Mouse (Mus musculus): ENCODE results near the gene Nck1. TPM values are rescaled to one million over a fixed set of nuclear protein-coding genes. Genes with fewer than 3 reads are reported as not detected.

Gene Nck1
- polyA plus RNA-seq, 1 experiment, result 0.13 TPM

- H3K36me3 ChIP-seq (ENCODE audit: control insufficient read depth), result no peaks in the 10 kb centered on the region; the same call in 1 of the 2 replicates
- H3K4me3 ChIP-seq (replicated peaks), result no peak overlapping the region
- H3K27me3 ChIP-seq (ENCODE audit: control insufficient read depth), result no peaks in the 10 kb centered on the region
- TF ChIP-seq TAL1 (IDR thresholded peaks at IDR 0.05; ENCODE audit: low read length), result no peak
- no peak for TF ChIP-seq GATA1 (IDR thresholded peaks at IDR 0.05; ENCODE audit: low read length)
- H3K4me1 ChIP-seq (ENCODE audit: control insufficient read depth), result no peaks in the 10 kb centered on the region
- H3K9me3 ChIP-seq (ENCODE audit: control insufficient read depth, low read length), result no peaks in the 10 kb centered on the region
Observed at GRCm38 (mm10) chr9:100507581-100507980, 38.4 kb downstream of the Nck1 start.

- H3K9me3 ChIP-seq (ENCODE audit: control insufficient read depth, low read length), result no peaks in the 10 kb centered on the region
- H3K4me3 ChIP-seq (replicated peaks), result no peak overlapping the region
- H3K4me1 ChIP-seq (ENCODE audit: control insufficient read depth), result no peaks in the 10 kb centered on the region
- peaks cover 1% of the 10 kb centered on the region for H3K36me3 ChIP-seq (ENCODE audit: control insufficient read depth)
- no peaks in the 10 kb centered on the region for H3K27me3 ChIP-seq (ENCODE audit: control insufficient read depth)
- no peak for TF ChIP-seq TAL1 (IDR thresholded peaks at IDR 0.05; ENCODE audit: low read length)
- TF ChIP-seq GATA1 (IDR thresholded peaks at IDR 0.05; ENCODE audit: low read length), result no peak
Observed at GRCm38 (mm10) chr9:100506652-100507051, 39.3 kb downstream of the Nck1 start.

- H3K36me3 ChIP-seq (ENCODE audit: control insufficient read depth), result peaks cover 2% of the 10 kb centered on the region
- TF ChIP-seq TAL1 (IDR thresholded peaks at IDR 0.05; ENCODE audit: low read length) (no peak), GATA1 (IDR thresholded peaks at IDR 0.05; ENCODE audit: low read length) (no peak)
- no peaks in the 10 kb centered on the region for H3K9me3 ChIP-seq (ENCODE audit: control insufficient read depth, low read length)
- H3K4me3 ChIP-seq (replicated peaks), result no peak overlapping the region
- H3K4me1 ChIP-seq (ENCODE audit: control insufficient read depth), result no peaks in the 10 kb centered on the region
- no peaks in the 10 kb centered on the region for H3K27me3 ChIP-seq (ENCODE audit: control insufficient read depth)
Observed at GRCm38 (mm10) chr9:100505498-100505897, 40.4 kb downstream of the Nck1 start.

GRCm38 (mm10) chr9:100493611-100494261, 52.2 kb downstream of the Nck1 start:
- Histone ChIP-seq H3K9me3 (ENCODE audit: control insufficient read depth, low read length) (no peaks in the 10 kb centered on the region), H3K4me3 (replicated peaks) (no peak overlapping the region), H3K4me1 (ENCODE audit: control insufficient read depth) (no peaks in the 10 kb centered on the region), H3K36me3 (ENCODE audit: control insufficient read depth) (peaks cover 12% of the 10 kb centered on the region), H3K27me3 (ENCODE audit: control insufficient read depth) (no peaks in the 10 kb centered on the region)
- TF ChIP-seq GATA1 (IDR thresholded peaks at IDR 0.05; ENCODE audit: low read length) (no peak), TAL1 (IDR thresholded peaks at IDR 0.05; ENCODE audit: low read length) (no peak)

GRCm38 (mm10) chr9:100491424-100491823, 54.5 kb downstream of the Nck1 start:
- H3K27me3 ChIP-seq (ENCODE audit: control insufficient read depth), result no peaks in the 10 kb centered on the region
- no peaks in the 10 kb centered on the region for H3K9me3 ChIP-seq (ENCODE audit: control insufficient read depth, low read length)
- TF ChIP-seq GATA1 (IDR thresholded peaks at IDR 0.05; ENCODE audit: low read length) (no peak), TAL1 (IDR thresholded peaks at IDR 0.05; ENCODE audit: low read length) (no peak)
- no peak overlapping the region for H3K4me3 ChIP-seq (replicated peaks)
- H3K4me1 ChIP-seq (ENCODE audit: control insufficient read depth), result peaks cover under 1% of the 10 kb centered on the region; the same call in 1 of the 2 replicates
- peaks cover 4% of the 10 kb centered on the region; the same call in 1 of the 2 replicates for H3K36me3 ChIP-seq (ENCODE audit: control insufficient read depth)

- H3K4me1 ChIP-seq (ENCODE audit: control insufficient read depth), result peaks cover 2% of the 10 kb centered on the region; the same call in 1 of the 2 replicates
- H3K36me3 ChIP-seq (ENCODE audit: control insufficient read depth), result peaks cover 2% of the 10 kb centered on the region; the same call in 1 of the 2 replicates
- TF ChIP-seq GATA1 (IDR thresholded peaks at IDR 0.05; ENCODE audit: low read length), result no peak
- TF ChIP-seq TAL1 (IDR thresholded peaks at IDR 0.05; ENCODE audit: low read length), result no peak
- H3K4me3 ChIP-seq (replicated peaks), result no peak overlapping the region
- H3K9me3 ChIP-seq (ENCODE audit: control insufficient read depth, low read length), result no peaks in the 10 kb centered on the region
- no peaks in the 10 kb centered on the region for H3K27me3 ChIP-seq (ENCODE audit: control insufficient read depth)
Observed at GRCm38 (mm10) chr9:100488969-100489368, 57.0 kb downstream of the Nck1 start.

GRCm38 (mm10) chr9:100488056-100488713, 57.7 kb downstream of the Nck1 start:
- Histone ChIP-seq H3K9me3 (ENCODE audit: control insufficient read depth, low read length) (no peaks in the 10 kb centered on the region), H3K27me3 (ENCODE audit: control insufficient read depth) (no peaks in the 10 kb centered on the region), H3K4me1 (ENCODE audit: control insufficient read depth) (peaks cover 2% of the 10 kb centered on the region; the same call in 1 of the 2 replicates), H3K36me3 (ENCODE audit: control insufficient read depth) (no peaks in the 10 kb centered on the region; the same call in 1 of the 2 replicates), H3K4me3 (replicated peaks) (no peak overlapping the region)
- TF ChIP-seq TAL1 (IDR thresholded peaks at IDR 0.05; ENCODE audit: low read length) (no peak), GATA1 (IDR thresholded peaks at IDR 0.05; ENCODE audit: low read length) (no peak)

- H3K27me3 ChIP-seq (ENCODE audit: control insufficient read depth), result no peaks in the 10 kb centered on the region
- H3K9me3 ChIP-seq (ENCODE audit: control insufficient read depth, low read length), result no peaks in the 10 kb centered on the region
- H3K4me1 ChIP-seq (ENCODE audit: control insufficient read depth), result peaks cover 2% of the 10 kb centered on the region; the same call in 1 of the 2 replicates
- H3K36me3 ChIP-seq (ENCODE audit: control insufficient read depth), result no peaks in the 10 kb centered on the region
- no peak within 1 kb of the TSS for H3K4me3 ChIP-seq (replicated peaks)
- no peak for TF ChIP-seq TAL1 (IDR thresholded peaks at IDR 0.05; ENCODE audit: low read length)
Observed at GRCm38 (mm10) chr9:100486431-100486830, 59.5 kb downstream of the Nck1 start, which contains the start of gene Il20rb. TSS of gene Il20rb (minus strand) at chr9:100486788.

GRCm38 (mm10) chr9:100483318-100483717, 62.6 kb downstream of the Nck1 start:
- Histone ChIP-seq H3K4me3 (replicated peaks) (no peak overlapping the region), H3K27me3 (ENCODE audit: control insufficient read depth) (no peaks in the 10 kb centered on the region), H3K9me3 (ENCODE audit: control insufficient read depth, low read length) (no peaks in the 10 kb centered on the region), H3K4me1 (ENCODE audit: control insufficient read depth) (peaks cover 2% of the 10 kb centered on the region; the same call in 1 of the 2 replicates), H3K36me3 (ENCODE audit: control insufficient read depth) (no peaks in the 10 kb centered on the region)
- no peak for TF ChIP-seq TAL1 (IDR thresholded peaks at IDR 0.05; ENCODE audit: low read length)
- TF ChIP-seq GATA1 (IDR thresholded peaks at IDR 0.05; ENCODE audit: low read length), result no peak
